ENCODE assay signal across 1 mouse cellular context in the genomic region with DNA sequence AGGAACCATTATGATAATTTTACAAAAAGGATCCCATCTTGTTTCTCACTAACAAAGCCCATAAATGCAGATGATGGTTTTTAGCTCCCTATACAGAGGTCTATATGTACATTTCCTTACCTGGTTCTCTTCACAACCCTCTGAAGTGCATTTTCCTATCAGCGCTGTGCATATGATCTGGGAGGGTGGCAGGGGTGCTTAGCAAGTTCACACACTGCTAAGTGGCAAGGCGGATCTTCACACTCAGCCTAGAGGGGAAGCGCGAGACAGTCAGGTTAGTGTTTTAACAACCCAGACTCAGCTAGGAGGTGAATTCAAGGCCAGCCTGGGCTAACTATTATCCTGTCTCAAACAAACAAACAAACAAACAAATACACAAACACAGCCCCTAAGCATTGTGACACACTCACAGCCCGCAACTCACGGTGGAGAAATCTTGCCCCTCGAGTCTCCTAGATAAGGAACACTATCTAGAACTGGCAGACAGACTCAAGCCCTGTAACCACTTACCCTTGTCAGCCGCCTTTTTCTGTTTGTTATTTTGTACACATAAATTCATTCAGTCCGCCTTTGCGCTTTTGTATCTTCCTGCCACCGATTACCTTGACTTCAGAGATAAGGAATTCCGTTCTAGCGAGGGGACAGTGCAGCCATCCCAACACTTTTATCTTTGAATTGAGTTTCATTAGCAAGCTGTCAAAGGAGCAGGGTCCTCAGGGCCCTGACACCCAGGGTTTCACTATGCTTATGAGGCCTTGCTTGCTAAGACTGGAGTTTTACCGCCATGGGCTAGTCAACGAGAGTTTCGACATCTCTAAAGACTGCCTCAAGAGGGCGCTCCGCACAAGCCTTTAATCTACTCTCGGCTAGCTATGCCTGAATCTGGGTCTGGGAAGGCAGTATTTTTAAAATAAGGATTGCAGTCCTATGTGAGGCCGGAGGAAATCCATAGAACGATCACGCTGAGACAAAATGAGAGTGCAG.
TF ChIP-seq lines count a peak whose summit lies in the region.

No protein-coding gene starts in this region.

TF ChIP-seq in CH12.LX, 34 proteins besides CTCF, POLR2A, EP300 and RAD21:
- TF ChIP-seq SMC3 (IDR thresholded peaks at IDR 0.05; ENCODE audit: low read depth, low read length): peak; percentile 68
- peak; percentile 8; the same call in 1 of the 2 replicates for TF ChIP-seq IRF4 (IDR thresholded peaks at IDR 0.05; ENCODE audit: low read depth, low read length)
- no peak for TF ChIP-seq ZKSCAN1 (IDR thresholded peaks at IDR 0.05; ENCODE audit: borderline replicate concordance, low read depth, low read length)
